Mouse (Mus musculus): ENCODE data around the gene Mzf1.

- TF ChIP-seq CTCF (IDR thresholded peaks at IDR 0.05; ENCODE audit: borderline replicate concordance, extremely low read depth, insufficient read depth, insufficient read length) (no peak), POLR2A (IDR thresholded peaks at IDR 0.05; ENCODE audit: borderline replicate concordance, extremely low read depth, insufficient read depth, insufficient read length, poor library complexity, severe bottlenecking) (no peak)
These were observed 17.2 kb downstream of the Mzf1 start for GRCm38 (mm10) chr7:13037366-13037765.

All from brain, embryonic 14.5 days (tissue).